Mouse (Mus musculus) megakaryocyte, embryonic 14.5 days (primary cell): ENCODE data around the gene Bend3.

Experiments used
- FLI1 ChIP-seq: IDR thresholded peaks from 2 replicates; pipeline ENCODE4 v1.6.1; 2012; ENCODE audit warnings: low read length, inconsistent platforms, mixed read lengths
- GATA1 ChIP-seq: IDR thresholded peaks from 3 replicates; pipeline ENCODE4 v1.6.1; 2012; ENCODE audit warnings: mixed read lengths, low read length, inconsistent platforms, borderline replicate concordance

DNA sequence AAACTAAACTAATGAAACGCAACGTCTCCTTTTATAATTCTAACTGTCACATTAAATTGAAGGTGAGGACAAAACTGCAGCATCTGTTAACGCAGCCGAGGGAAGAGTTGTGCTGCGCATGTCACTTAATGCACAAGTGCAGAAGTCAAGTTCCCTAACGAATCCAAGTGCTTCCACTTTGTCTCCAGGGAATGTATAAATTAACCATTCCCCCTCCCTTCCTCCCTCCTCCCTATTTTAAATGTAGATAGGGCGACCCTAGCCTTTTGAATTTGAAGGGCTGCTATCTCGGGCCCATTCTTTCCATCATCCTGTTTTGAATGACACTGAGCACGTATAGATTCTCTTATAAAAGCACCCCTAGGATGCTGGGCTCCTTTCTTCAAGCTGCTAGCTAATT lies 1.2 kb upstream of the Bend3 start:
- no peak for TF ChIP-seq GATA1
- no peak for TF ChIP-seq FLI1
